Comparison of ENCODE assay signal across 8 mouse cellular contexts in the genomic region with DNA sequence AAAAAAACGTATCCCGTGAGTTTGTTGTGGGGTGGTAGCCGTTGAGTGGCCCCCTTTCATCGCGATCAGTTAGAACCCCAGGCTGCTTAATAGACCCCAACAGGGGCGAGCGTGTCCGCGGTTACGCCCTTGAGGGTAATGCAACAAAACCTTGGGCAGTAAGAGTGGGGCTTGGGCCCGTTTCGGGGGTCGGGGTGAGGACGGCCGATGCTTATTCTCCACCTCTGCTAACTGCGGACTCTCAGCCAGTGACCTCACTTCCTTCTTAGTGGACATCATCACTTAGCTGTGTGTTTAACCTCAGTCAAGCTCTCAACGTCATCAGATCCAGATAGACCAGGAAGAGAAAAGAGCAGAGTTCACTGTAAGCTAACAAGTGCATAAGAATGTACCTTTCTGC. TPM values are rescaled to one million over a fixed set of nuclear protein-coding genes. Genes with fewer than 3 reads are reported as not detected.
DNase-seq lines count a peak whose midpoint lies in the region; ATAC-seq lines count a peak whose summit lies in the region.

No protein-coding gene starts in this region.

- under 1% methylated on average over 17 of the region's 17 CpGs for WGBS in lung, embryonic 15.5 days
- under 1% methylated on average over 17 of the region's 17 CpGs for WGBS in embryonic facial prominence, embryonic 15.5 days
- WGBS in intestine, embryonic 16.5 days = under 1% methylated on average over 17 of the region's 17 CpGs

- no peak for DNase-seq in lung, postnatal 14 days
- DNase-seq in mesoderm, embryonic 11.5 days (ENCODE audit: low read depth, low spot score) = peak; percentile 6
- no peak for DNase-seq in right cerebral cortex, postnatal 4 days
- no peak for DNase-seq in cerebellum, postnatal 36 days

- H3K4me1 ChIP-seq in lung, embryonic 15.5 days = peaks cover 23% of the 10 kb centered on the region
- peaks cover 16% of the 10 kb centered on the region for H3K4me1 ChIP-seq in embryonic facial prominence, embryonic 15.5 days
- peaks cover 19% of the 10 kb centered on the region for H3K4me1 ChIP-seq in intestine, embryonic 16.5 days (ENCODE audit: control insufficient read depth, insufficient read depth, low read length)

- ATAC-seq in lung, embryonic 15.5 days (ENCODE audit: borderline replicate concordance, extremely low read depth, low FRiP score, low TSS enrichment) = no peak
- ATAC-seq in embryonic facial prominence, embryonic 15.5 days (ENCODE audit: insufficient number of reproducible peaks, low FRiP score, low TSS enrichment, low read depth) = no peak
- peak; percentile 26; the same call in 1 of the 2 replicates for ATAC-seq in intestine, embryonic 16.5 days
- ATAC-seq in erythroid progenitor cell, adult 5-6 weeks (replicated peaks; ENCODE audit: low FRiP score, poor library complexity, severe bottlenecking) = no peak

- H3K36me3 ChIP-seq in lung, embryonic 15.5 days = peaks cover 17% of the 10 kb centered on the region
- H3K36me3 ChIP-seq in embryonic facial prominence, embryonic 15.5 days = peaks cover 30% of the 10 kb centered on the region
- H3K36me3 ChIP-seq in intestine, embryonic 16.5 days (ENCODE audit: control insufficient read depth, insufficient read depth, low read length) = peaks cover under 1% of the 10 kb centered on the region; the same call in 1 of the 2 replicates

- H3K4me2 ChIP-seq in lung, embryonic 15.5 days = peak overlapping the region; percentile 94
- peak overlapping the region; percentile 86 for H3K4me2 ChIP-seq in embryonic facial prominence, embryonic 15.5 days (replicated peaks)
- peak overlapping the region; percentile 86 for H3K4me2 ChIP-seq in intestine, embryonic 16.5 days (ENCODE audit: low read depth, low read length)

- H3K9ac ChIP-seq in lung, embryonic 15.5 days = peak overlapping the region; percentile 75
- peak overlapping the region; percentile 86 for H3K9ac ChIP-seq in embryonic facial prominence, embryonic 15.5 days
- H3K9ac ChIP-seq in intestine, embryonic 16.5 days (ENCODE audit: low read depth, low read length) = peak overlapping the region; percentile 96

- peak overlapping the region; percentile 48 for H3K27ac ChIP-seq in lung, embryonic 15.5 days
- peak overlapping the region; percentile 76; the same call in 1 of the 2 replicates for H3K27ac ChIP-seq in embryonic facial prominence, embryonic 15.5 days (replicated peaks)
- H3K27ac ChIP-seq in intestine, embryonic 16.5 days (ENCODE audit: low read length) = peak overlapping the region; percentile 77

- H3K4me3 ChIP-seq in lung, embryonic 15.5 days = peak overlapping the region; percentile 98
- peak overlapping the region; percentile 96 for H3K4me3 ChIP-seq in embryonic facial prominence, embryonic 15.5 days (replicated peaks)
- H3K4me3 ChIP-seq in intestine, embryonic 16.5 days (ENCODE audit: low read length) = peak overlapping the region; percentile 93

- H3K9me3 ChIP-seq in lung, embryonic 15.5 days = no peaks in the 10 kb centered on the region
- no peaks in the 10 kb centered on the region for H3K9me3 ChIP-seq in embryonic facial prominence, embryonic 15.5 days (replicated peaks)
- H3K9me3 ChIP-seq in intestine, embryonic 16.5 days (ENCODE audit: control insufficient read depth, low read length) = no peaks in the 10 kb centered on the region

- no peaks in the 10 kb centered on the region for H3K27me3 ChIP-seq in lung, embryonic 15.5 days
- H3K27me3 ChIP-seq in embryonic facial prominence, embryonic 15.5 days = no peaks in the 10 kb centered on the region
- H3K27me3 ChIP-seq in intestine, embryonic 16.5 days (replicated peaks; ENCODE audit: control insufficient read depth, insufficient read depth, low read length) = no peaks in the 10 kb centered on the region

RNA-seq across cellular contexts. Expression of a gene that starts 0.6 kb away (rescaled TPM):
- 106 and 107 TPM in 2 replicates for polyA plus RNA-seq in lung, embryonic 15.5 days (2015; fragmentation: Nextera tagmentation; extraction: Ambion mirVana)
- 108 and 109 TPM in 2 replicates for polyA plus RNA-seq in embryonic facial prominence, embryonic 15.5 days (2015; fragmentation: Nextera tagmentation; extraction: Ambion mirVana)
- 89.5 and 93.4 TPM in 2 replicates for polyA plus RNA-seq in intestine, embryonic 16.5 days (2015; fragmentation: Nextera tagmentation; extraction: Ambion mirVana)
- 19.1 and 47.8 TPM in 2 replicates for total RNA-seq in erythroid progenitor cell, adult 5-6 weeks (2015; ENCODE audit: low replicate concordance)
- total RNA-seq in erythroid progenitor cell, adult 5-6 weeks (2017; ENCODE audit: low replicate concordance) = 53.7 and 91.5 TPM in 2 replicates

RNA-seq across cellular contexts. Expression of a gene that starts 17.8 kb away (rescaled TPM):
- 39.3 and 45.0 TPM in 2 replicates for polyA plus RNA-seq in lung, embryonic 15.5 days (2015; fragmentation: Nextera tagmentation; extraction: Ambion mirVana)
- 68.2 and 73.8 TPM in 2 replicates for polyA plus RNA-seq in embryonic facial prominence, embryonic 15.5 days (2015; fragmentation: Nextera tagmentation; extraction: Ambion mirVana)
- 59.9 and 75.4 TPM in 2 replicates for polyA plus RNA-seq in intestine, embryonic 16.5 days (2015; fragmentation: Nextera tagmentation; extraction: Ambion mirVana)
- total RNA-seq in erythroid progenitor cell, adult 5-6 weeks (2015; ENCODE audit: low replicate concordance) = 132 and 160 TPM in 2 replicates
- total RNA-seq in erythroid progenitor cell, adult 5-6 weeks (2017; ENCODE audit: low replicate concordance) = 31.2 and 41.1 TPM in 2 replicates

RNA-seq across cellular contexts. Expression of a gene that starts 48.2 kb away (rescaled TPM):
- polyA plus RNA-seq in lung, embryonic 15.5 days (2015; fragmentation: Nextera tagmentation; extraction: Ambion mirVana) = 16.4 and 17.0 TPM in 2 replicates
- 16.6 and 16.7 TPM in 2 replicates for polyA plus RNA-seq in embryonic facial prominence, embryonic 15.5 days (2015; fragmentation: Nextera tagmentation; extraction: Ambion mirVana)
- 11.7 and 12.0 TPM in 2 replicates for polyA plus RNA-seq in intestine, embryonic 16.5 days (2015; fragmentation: Nextera tagmentation; extraction: Ambion mirVana)
- 1.3 and 5.8 TPM in 2 replicates for total RNA-seq in erythroid progenitor cell, adult 5-6 weeks (2015; ENCODE audit: low replicate concordance)
- total RNA-seq in erythroid progenitor cell, adult 5-6 weeks (2017; ENCODE audit: low replicate concordance) = 2.3 TPM in 2 replicates

RNA-seq across cellular contexts. Expression of a gene that starts 48.4 kb away (rescaled TPM):
- polyA plus RNA-seq in lung, embryonic 15.5 days (2015; fragmentation: Nextera tagmentation; extraction: Ambion mirVana) = 156 and 162 TPM in 2 replicates
- 165 and 172 TPM in 2 replicates for polyA plus RNA-seq in embryonic facial prominence, embryonic 15.5 days (2015; fragmentation: Nextera tagmentation; extraction: Ambion mirVana)
- 165 and 171 TPM in 2 replicates for polyA plus RNA-seq in intestine, embryonic 16.5 days (2015; fragmentation: Nextera tagmentation; extraction: Ambion mirVana)
- 31.4 and 59.1 TPM in 2 replicates for total RNA-seq in erythroid progenitor cell, adult 5-6 weeks (2015; ENCODE audit: low replicate concordance)
- 92.1 and 127 TPM in 2 replicates for total RNA-seq in erythroid progenitor cell, adult 5-6 weeks (2017; ENCODE audit: low replicate concordance)

RNA-seq across cellular contexts. Expression of a gene that starts 52.6 kb away (rescaled TPM):
- polyA plus RNA-seq in lung, embryonic 15.5 days (2015; fragmentation: Nextera tagmentation; extraction: Ambion mirVana) = 15.1 and 17.7 TPM in 2 replicates
- polyA plus RNA-seq in embryonic facial prominence, embryonic 15.5 days (2015; fragmentation: Nextera tagmentation; extraction: Ambion mirVana) = 25.1 and 26.2 TPM in 2 replicates
- polyA plus RNA-seq in intestine, embryonic 16.5 days (2015; fragmentation: Nextera tagmentation; extraction: Ambion mirVana) = 9.8 and 10.8 TPM in 2 replicates
- 30.2 and 49.0 TPM in 2 replicates for total RNA-seq in erythroid progenitor cell, adult 5-6 weeks (2015; ENCODE audit: low replicate concordance)
- total RNA-seq in erythroid progenitor cell, adult 5-6 weeks (2017; ENCODE audit: low replicate concordance) = 31.5 and 42.0 TPM in 2 replicates
